Mouse (Mus musculus) urinary bladder, postnatal 14 days (tissue): Measurements from ENCODE around the gene Idh1.
A peak's percentile ranks its signal among the peaks of the same experiment; 100 is the strongest.

Source experiments
- DNase-seq: peaks from one replicate; pipeline ENCODE4 v3.0.0; 2021; ENCODE audit warnings: low spot score

Idh1 gene

DNA sequence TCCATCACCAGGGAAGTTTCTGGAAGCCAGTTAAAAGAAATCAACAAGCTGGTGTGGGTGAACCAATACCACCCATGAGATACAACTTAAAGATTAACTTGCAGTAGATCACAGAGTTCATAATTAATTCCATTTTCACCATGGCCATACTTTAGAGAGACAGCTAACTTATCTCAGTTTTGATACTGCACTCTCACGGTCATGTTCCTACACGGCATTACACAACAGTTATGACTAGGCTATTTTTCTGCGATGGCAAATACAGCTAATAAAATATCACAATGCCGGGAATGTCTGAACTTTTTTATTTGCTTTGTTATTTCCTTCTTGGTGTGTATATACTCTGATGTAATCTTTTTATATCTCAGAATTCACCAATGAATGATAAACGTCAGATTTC, 9.4 kb downstream of the Idh1 start:
- DNase-seq = no peak

DNA sequence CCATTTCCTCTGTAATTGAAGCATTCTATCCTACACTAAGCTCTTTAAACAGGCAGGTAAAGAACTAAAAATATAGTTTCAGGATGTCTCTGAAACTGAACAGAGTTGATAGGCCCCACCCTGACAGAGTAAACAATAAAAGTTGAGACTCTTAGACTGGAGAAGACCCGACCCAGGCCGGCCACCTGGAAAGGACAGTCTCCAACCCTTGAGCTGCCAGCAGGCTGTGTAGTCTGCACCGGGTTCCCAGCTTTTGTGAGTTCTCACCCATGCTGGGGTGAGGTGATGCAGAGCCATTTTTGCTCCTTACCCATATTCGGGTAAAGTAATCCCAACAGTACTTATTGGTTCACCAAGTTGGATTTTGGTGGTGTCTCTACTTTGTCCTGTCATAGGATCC, 10.1 kb downstream of the Idh1 start:
- DNase-seq = no peak

DNA sequence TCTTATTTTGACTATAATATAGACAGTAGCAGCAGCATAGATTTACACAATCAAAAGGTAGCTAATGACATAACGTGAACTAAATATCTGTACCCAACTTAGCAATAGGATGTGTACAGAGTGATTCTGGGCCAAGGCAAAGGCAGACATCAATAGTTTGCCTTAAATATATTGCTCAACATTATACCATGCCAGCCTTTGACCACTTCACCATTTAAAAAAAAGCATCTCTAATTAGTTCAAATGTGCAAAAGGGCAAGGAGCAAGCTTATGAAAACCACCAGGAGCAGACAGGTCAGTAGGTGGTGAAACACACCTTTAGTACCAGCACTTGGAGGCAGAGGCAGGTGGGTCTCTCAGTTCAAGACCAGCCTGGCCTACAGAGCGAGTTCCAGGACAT, 12.6 kb downstream of the Idh1 start:
- no peak for DNase-seq

DNA sequence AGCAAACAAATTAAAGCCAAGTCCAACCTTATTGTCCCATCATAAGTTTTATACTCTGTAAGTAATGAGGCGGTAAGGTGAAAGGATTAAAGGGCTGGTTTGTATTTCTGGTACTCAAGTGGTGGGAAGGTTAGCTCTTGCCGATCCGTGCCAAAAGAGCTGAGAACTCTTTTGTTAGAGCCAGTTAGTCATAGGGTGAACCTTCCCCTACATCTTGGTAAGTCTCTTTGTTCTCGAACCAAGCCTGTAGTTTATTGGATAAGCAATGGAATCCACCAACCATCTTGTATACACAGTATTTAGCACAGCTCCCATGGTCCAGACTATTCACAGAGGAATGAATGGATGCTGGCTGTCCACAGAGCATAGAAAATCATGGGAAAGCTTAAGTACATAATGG, 14.7 kb downstream of the Idh1 start:
- DNase-seq = no peak

DNA sequence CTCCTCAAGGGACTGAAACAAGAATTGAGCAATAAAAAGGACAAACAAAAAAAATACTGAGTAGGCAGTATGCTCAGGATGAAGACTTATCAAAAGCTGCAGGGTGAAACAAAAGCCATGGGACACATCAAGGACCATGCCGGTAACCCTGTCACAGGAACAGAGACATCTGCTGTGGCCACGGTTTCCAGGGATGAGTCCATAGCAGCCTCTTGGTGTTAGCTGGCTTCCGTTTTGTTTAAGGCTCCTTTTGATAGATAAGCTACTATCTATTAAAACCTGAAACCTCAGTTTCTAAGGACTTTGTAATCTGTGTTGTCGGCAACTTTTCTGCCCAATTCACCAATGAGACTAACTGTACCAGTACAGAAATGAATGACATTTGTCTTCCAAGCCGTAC, 16.4 kb downstream of the Idh1 start:
- DNase-seq = no peak

DNA sequence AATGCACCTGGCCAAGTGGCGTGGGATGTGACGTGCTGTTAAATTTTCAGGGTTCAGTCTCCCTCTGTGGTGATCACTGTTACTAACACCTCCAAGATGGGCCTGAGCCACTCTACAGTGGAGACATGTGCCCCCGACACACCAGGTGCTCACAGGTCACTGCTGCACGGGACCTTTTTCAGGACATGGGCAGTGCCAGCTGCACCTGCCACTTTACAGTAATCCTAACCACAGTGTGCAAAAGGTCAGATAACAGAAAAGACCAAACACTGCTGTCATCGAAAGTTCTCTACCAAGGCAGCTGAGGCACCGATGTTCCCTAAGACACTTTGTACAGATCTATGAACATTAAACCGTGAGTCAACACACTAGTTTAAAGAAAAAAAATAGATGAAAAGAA, 16.8 kb downstream of the Idh1 start:
- no peak for DNase-seq

DNA sequence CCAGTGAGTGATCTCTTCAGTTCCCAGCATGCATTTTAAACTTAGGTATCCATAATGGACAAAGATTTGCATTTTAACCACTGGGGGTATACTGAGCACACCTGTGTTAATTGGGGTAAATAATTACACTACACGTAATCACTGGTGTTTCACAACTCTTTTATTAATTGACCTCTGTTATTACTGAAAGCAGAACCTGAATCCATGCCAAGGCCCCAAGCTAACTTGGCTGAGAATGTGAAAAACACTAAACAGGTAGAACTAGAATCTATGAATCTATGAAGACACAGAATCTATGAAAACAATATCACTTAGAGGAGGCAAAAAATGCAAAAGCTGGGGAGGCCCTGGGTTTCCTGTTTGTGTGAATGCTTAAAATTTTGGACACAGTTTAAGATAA, 18.8 kb downstream of the Idh1 start:
- no peak for DNase-seq

DNA sequence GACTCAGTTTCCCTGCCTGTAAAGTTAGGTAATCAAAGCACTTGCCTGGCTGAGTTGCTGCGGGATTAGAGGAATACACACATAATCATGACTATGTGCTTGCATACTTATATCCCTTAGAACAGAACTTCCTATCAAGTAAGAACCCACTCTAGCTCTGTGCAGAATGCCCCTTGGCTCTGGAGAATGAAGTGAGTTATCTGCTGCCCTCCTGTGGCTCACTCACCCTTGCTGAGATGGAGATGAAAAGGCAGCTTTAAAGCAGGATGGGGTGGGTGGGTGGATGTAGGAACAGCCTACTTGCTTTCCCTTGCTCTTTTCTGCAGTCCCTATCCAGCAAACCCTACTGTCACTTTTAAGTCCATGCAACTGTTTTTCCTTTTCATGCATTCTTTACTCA, 24.1 kb downstream of the Idh1 start:
- DNase-seq = no peak

DNA sequence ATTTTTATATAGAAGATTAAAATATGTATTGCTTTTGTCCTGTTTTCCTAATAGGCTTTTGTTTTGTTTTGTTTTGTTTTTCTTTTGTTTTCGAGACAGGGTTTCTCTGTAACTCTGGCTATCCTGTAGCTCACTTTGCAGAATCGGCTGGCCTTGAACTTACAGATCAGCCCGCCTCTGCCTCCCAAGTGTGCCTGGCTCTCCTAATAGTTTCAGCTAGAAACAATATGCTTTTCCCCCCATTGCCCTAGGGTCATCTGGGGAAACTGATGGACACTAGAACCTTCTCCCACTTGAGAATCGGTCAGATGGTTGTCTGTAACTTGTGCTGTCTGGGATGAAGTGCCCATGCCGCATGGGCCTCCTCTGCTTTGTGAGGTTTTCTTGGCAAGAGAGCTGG, 30.2 kb downstream of the Idh1 start:
- DNase-seq = no peak

DNA sequence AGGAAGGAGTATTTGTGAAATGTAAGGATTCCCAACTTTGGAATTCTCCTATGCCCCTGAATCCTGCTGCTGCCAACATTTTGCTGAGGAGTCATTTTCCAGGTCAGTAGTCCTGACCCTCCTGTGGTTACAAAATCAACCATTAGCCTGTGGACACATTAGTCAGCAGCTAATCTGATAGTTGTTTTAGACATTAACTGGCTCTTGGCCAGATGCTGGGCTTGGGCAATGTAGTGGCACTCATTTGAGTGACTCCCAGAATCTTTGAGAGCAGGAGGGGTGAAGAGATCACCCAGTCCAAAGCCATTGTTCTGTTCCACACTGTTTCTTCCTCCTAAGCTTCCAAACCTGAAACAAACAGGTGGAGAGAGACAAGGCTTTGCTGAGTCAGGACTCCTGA, 31.5 kb downstream of the Idh1 start:
- peak; percentile 44 for DNase-seq

DNA sequence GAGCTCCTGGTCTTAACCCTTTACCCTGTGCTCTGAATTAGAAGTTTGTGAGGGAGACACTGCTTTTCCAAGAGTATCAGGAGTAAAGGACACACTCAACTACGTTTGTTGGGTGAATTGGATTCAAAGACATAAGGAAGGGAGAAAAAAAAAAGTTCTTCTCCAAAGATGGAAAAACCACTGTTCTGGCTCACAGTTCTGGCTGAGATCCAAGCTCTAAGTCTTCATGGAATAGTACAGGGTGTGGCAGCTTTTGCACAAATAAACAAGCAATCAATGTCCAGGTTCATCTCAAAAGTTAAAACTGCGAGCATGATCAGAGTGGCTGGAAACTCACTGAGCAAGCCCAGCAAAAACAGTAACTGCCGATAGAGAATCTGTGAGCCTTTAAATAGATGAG, 38.3 kb downstream of the Idh1 start:
- DNase-seq = no peak

DNA sequence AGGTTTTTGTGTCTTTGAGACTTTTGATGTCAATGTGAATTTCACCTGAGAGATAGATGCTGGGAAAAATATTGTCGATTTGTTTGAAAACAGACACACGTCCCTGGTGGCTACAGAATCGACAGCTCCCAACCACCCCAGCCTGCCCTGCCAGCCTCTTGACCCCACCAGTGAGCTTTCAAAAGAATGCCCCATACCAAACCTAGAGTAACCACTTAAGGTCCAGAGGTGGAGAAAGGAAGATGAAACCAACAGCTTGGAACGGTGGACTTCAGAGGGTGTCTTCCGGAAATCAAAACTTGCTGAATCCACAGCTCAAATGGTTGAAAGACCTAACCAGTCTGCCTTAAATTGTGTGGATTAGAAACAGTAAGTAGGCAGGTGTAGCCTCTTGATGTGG, 39.0 kb downstream of the Idh1 start:
- DNase-seq = no peak

DNA sequence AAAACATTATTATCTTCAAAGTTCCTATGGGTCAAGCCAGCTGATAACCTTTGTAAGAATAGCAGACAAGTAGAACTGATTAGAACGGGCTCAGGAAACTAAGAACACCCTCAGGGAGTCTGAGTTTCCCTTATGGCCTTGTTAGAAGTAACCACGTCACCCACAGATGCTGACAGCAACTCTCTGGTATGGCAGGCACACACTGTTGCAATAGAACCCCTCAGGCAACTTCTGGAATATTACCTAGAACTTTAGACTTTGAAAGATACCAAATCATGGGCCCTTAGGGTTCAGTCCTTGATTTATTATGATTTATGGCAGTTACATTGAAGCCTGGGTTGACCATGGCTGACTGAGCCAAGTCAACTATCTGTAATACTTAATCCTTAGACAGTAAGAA, 39.7 kb downstream of the Idh1 start:
- DNase-seq = no peak

DNA sequence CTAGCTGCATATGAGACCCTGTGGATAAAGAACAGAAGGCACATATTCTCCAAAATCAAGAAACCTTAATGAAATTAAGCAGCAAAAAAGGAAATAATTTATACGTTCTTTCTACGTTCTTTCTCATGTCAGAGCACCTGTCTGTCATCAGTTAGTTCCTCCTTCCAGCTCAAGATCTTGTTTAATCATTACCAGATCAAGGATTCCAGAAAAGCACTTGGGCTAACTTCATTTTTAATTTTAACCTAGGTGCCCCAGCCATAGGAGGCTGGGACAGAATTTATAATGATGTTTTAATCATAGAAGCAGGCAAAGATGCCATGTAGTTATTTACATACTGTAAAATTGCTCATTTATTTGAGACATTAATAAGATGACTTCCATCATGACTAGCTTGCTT, 41.5 kb downstream of the Idh1 start:
- no peak for DNase-seq

DNA sequence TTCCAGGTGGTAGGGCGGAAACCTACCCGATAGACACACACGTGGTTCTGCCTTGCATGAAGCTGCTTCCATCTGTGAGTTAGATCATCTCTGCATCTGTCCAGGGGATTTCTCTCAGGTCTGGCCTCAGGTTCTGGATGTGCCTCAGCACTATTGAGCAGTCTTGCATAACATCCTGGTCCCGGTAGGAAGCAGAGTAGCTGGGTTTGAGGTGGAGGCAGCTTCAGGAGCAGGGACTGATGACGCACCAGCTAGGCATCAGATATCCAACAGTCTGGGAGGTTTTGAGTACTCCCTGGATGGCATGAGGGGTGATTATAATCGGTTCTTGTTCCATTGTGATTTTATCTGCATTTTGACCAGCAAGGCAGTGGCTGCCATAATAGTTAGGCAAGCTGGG, 48.7 kb downstream of the Idh1 start:
- DNase-seq = no peak

DNA sequence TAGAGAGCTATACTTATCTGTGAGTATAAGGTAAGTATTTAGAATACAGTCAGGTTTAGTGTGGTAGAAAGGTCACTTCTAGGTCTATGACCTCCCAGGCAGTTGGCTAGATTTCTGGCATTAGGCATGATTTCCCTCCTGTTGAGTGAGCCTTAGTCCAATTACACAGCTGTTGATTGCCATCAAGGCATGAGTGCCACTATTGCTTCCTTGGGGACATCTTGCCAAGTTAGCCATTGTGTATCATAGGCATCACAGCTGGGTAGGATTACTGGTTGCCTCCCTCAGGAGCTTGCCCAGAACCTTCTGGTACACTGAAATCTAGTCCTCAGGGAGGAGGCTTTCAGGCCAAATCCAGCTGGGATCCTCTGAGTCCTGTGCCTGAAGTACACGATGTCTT, 53.5 kb downstream of the Idh1 start:
- no peak for DNase-seq

DNA sequence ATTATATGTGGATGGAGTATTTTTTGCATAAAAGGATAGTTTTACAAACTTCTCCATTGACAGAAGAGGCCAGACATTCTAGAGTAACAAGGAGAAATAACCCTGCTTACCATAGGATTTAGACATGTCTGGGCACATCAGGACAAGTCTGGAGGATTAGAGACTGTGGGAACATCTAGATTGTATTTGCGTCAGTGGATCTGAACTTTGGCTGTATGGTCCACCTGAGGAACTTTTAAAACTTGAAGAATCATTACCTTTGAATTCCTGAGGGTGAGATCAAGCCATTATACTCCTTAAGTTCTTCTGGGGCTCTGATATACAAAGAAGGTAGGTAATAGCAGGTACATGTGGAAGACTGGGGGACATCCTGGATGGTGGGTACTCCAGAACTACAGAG, 54.6 kb downstream of the Idh1 start:
- DNase-seq = no peak

DNA sequence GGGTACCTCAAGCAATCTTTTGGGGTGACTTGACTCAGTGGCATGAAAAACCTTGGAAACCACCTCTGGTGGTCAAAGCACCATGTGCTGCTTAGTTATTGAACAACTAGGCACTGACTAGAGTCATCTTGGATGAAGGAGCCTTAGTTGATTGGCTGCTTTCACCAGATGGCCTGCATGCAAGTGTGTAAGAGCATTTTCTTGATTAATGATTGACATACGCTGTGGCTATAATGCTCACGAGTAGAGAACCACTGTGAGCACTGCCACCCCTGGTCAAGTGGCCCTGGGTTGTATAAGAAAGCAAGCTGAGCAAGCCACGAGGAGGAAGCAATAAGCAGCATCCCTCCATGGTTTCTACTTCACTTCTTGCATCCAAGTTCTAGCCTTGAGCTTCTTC, 56.1 kb downstream of the Idh1 start:
- no peak for DNase-seq

DNA sequence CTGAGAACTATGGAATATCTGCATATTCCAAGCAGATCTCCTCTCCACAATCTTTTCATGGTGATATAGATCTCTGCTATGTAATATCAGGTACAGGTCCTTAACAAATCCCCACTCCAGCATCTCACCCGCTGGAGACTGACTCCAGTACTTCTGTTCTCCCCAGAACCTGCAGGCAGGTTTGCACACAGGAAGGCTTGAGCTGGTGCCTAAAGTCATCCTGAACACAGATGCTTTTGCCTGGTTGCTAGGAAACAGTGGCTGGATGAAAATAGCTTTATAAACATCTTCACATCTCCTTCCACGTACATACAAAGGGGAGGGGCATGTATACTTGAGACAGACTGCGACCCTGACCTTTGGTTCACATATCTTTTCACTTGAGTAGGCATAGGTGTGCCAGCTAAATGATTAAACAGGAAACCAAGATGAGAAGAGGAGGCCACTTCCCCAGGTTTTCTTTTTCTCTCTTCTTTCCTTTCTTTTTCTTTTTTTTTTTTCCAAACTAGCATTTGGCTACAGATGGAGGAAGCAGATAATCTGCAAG, 56.6 kb downstream of the Idh1 start:
- DNase-seq = no peak

DNA sequence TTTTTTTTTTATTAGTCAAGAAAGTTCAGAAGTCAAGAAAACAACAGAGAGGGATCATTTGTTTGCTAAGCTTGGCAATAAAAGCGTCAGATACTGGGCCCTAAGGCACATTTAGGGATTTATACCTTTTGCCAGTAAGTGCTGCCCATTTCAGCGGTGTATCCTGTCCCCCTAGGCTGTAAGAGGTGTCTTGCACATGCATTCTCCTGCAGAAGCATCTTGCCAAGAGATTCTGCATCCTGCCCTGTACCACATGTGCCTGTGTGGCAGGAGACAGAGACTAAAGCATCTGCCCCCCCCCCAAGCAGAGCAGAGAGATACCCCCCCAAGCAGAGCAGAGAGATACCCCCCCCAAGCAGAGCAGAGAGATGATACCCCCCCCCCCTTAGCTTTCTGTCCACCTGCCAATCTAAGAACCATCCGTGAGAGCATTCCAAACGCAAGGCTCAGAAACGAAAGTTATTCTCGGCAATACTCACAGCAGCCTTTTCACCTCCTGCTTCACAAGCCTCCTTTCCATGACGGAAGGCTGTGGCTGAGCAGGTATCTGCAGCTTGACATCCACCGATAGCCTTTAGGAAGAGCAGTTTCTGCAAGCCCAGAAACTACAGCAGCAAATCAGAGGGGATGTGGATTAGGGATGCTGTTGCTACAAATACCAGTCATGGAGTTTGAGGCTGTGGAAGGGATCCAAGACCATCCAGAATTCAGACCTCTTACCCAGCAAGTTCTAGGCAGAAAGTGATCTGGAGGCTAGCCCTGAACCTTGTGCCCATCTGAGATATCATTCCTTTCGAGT, 63.5 kb downstream of the Idh1 start, which contains the start of gene D630023F18Rik:
Gene D630023F18Rik (minus strand): TSS at position 641 of the 799 bp plus-strand sequence.
- DNase-seq = no peak

DNA sequence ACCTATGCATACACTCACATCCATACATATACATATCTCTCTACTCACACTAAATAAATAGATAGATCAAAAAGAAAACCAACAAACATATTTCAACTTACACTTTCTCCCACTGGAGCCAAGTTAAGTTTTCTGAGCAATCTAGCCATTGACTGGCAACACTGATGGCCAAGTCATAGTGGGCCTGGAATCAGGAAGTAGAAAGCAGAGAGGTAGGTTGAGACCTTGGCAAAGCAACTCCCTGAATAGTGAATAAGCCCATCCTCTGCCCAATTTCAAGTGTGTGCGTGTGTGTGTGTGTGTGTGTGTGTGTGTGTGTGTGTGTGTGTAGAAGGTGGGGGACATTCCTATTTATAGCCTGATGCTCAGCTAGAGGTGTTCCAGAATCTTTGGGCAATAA, 66.9 kb downstream of the Idh1 start, which contains the start of gene Gm28845:
Gene Gm28845 (minus strand): TSS at position 121 of the 400 bp plus-strand sequence.
- DNase-seq = no peak

DNA sequence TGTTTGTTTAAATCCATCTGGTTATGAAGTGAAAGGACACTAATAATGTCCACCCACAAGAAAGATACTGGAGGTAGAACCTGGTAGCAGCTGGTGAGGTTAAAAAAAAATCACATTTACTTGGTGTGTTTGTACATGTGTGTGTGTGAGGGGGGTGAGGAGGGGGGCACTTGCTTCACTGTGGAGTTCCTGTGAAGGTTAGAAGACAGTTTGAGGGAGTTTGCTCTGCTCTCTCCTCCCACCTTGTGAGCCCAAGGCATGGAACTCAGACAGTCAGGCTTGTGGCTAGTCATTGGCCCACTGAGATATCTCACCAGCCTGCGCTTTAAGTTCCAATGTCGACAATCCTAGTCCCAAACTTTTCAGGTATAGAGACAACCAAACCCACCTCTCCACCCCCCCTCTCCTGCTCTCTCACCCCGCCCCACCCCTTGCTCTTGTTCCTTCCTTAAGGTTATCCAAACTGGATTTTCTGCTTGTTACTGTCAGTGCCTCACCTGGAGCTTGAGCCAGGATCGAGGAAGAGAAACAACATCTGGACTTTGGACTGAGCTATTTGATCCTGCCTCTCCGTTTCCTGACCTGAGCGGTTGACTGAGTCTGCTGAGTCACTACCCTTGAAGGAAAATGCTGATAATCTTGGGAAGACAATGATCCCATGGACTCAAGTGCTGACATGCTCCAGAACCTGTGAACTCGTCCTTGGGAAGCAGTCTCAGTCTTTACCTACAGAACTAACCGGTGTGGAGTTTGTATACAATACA, 68.0 kb downstream of the Idh1 start:
- peak; percentile 10 for DNase-seq

DNA sequence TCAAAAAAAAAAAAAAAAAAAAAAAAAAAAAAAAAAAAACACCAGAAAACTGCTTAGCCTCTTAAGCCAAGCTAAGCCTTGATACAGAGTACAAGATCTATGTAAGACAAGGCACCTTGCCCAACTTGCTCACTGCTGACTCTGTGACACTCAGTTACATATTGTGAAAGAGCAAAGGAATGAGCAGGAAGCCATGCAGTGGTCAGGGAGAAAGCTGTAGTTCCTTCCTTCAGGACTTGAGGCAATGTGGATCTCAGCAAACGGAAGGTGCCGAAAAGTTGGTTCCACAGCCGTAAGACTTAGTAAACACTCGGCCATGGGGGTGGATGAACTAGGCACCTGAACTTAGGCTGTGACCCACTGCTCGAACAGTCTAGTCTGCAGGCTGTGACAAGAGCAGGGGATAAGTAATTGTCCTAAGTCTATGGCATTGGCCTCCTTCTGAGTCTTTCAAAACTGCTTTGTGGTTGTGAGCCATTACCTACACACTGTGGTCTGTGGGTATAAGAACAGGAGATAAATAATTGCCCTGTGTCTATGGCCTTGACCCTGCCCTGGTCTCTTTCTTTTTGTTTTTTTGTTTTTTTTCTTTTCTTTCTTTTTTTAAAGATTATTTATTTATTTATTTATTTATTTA, 72.6 kb downstream of the Idh1 start:
- peak; percentile 20 for DNase-seq
